Mouse (Mus musculus): ENCODE results near the gene Gmds.

DNA sequence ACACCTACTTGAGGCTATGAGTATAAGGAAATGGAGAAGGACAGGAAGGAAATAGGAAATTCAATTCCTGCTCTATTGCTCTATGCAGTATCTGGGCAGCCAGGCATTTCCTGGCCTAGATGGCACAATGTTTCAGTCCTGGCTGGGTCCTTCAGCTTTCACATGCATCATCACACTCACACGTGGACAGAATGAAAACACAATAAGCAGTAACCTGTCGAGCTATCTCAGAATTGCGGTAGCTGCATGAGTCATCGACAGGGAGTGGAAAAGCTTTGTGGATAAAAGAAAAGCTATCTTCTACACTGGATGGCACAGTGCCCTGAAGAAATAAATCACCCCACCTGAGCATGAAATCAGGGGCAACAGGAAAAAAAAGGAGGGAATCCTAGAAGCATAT, 96.3 kb downstream of the Gmds start:
- no peak for TF ChIP-seq ZNF384 (IDR thresholded peaks at IDR 0.05; ENCODE audit: low read depth, low read length)
- TF ChIP-seq MAFK (IDR thresholded peaks at IDR 0.05; ENCODE audit: insufficient read depth, low read depth, low read length): no peak
- no peak for TF ChIP-seq ZC3H11A (IDR thresholded peaks at IDR 0.05; ENCODE audit: borderline replicate concordance, low read depth, low read length)
- no peak for TF ChIP-seq HCFC1 (IDR thresholded peaks at IDR 0.05; ENCODE audit: borderline replicate concordance, insufficient read depth, low read length)

Measured in ES-E14 (cell line).